Mouse (Mus musculus) lung, postnatal 0 days (tissue): ENCODE results near the gene Nup133.

Experiments used
- CTCF ChIP-seq: IDR thresholded peaks from 2 replicates; pipeline ENCODE4 v1.5.1; 2016; ENCODE audit warnings: antibody characterized with exemption, mild to moderate bottlenecking
- EP300 ChIP-seq: IDR thresholded peaks from 2 replicates; pipeline ENCODE4 v1.6.1; 2016; ENCODE audit warnings: antibody characterized with exemption, mild to moderate bottlenecking, control low read depth

- TF ChIP-seq CTCF, result no peak
- no peak for TF ChIP-seq EP300
Observed at GRCm38 (mm10) chr8:123959473-123959872, 10.4 kb upstream of the Nup133 start.
